Mouse (Mus musculus) CH12.LX (cell line): Measurements from ENCODE around the gene Cacna1s.
A peak's percentile ranks its signal among the peaks of the same experiment; 100 is the strongest.

Experiments
- CHD2 ChIP-seq: IDR thresholded peaks from 2 replicates; pipeline ENCODE4 v1.6.1; 2011; ENCODE audit warnings: low read length, improper control_type of control experiment
- CTCF ChIP-seq, 2 experiments: IDR thresholded peaks in 1 of 2; conservative IDR thresholded peaks in 1 of 2; 2 replicates each; pipeline ENCODE4 v1.5.1; 2011 to 2012; ENCODE audit warnings: low read depth in 2 of 2, low read length in 2 of 2, improper control_type of control experiment in 1 of 2, inconsistent platforms in 1 of 2, mild to moderate bottlenecking in 1 of 2, moderate library complexity in 1 of 2
- ELF1 ChIP-seq: IDR thresholded peaks from 2 replicates; pipeline ENCODE4 v1.6.1; 2014; ENCODE audit warnings: low read depth, mild to moderate bottlenecking, inconsistent platforms, low read length, improper control_type of control experiment
- HCFC1 ChIP-seq: IDR thresholded peaks from 2 replicates; pipeline ENCODE4 v1.6.1; 2012; ENCODE audit warnings: low read depth, mild to moderate bottlenecking, inconsistent platforms, low read length, improper control_type of control experiment
- JUN ChIP-seq: IDR thresholded peaks from 2 replicates; pipeline ENCODE4 v1.6.1; 2011; ENCODE audit warnings: low read depth, mild to moderate bottlenecking, low read length, improper control_type of control experiment, moderate library complexity; ENCODE audit not compliant: insufficient read depth
- POLR2A ChIP-seq: IDR thresholded peaks from 2 replicates; pipeline ENCODE4 v1.6.1; 2011; ENCODE audit warnings: low read depth, mild to moderate bottlenecking, improper control_type of control experiment, low read length
- RAD21 ChIP-seq: IDR thresholded peaks from 2 replicates; pipeline ENCODE4 v1.6.1; 2011; ENCODE audit warnings: low read depth, mild to moderate bottlenecking, low read length, improper control_type of control experiment, moderate library complexity
- RCOR1 ChIP-seq: conservative IDR thresholded peaks from 2 replicates; pipeline ENCODE4 v1.6.1; 2012; ENCODE audit warnings: low read depth, mild to moderate bottlenecking, inconsistent platforms, low read length, improper control_type of control experiment
- USF2 ChIP-seq: conservative IDR thresholded peaks from 2 replicates; pipeline ENCODE4 v1.6.1; 2011; ENCODE audit warnings: low read depth, low read length, improper control_type of control experiment
- ZC3H11A ChIP-seq: IDR thresholded peaks from 2 replicates; pipeline ENCODE4 v1.6.1; 2012; ENCODE audit warnings: low read depth, mild to moderate bottlenecking, inconsistent platforms, low read length, improper control_type of control experiment

DNA sequence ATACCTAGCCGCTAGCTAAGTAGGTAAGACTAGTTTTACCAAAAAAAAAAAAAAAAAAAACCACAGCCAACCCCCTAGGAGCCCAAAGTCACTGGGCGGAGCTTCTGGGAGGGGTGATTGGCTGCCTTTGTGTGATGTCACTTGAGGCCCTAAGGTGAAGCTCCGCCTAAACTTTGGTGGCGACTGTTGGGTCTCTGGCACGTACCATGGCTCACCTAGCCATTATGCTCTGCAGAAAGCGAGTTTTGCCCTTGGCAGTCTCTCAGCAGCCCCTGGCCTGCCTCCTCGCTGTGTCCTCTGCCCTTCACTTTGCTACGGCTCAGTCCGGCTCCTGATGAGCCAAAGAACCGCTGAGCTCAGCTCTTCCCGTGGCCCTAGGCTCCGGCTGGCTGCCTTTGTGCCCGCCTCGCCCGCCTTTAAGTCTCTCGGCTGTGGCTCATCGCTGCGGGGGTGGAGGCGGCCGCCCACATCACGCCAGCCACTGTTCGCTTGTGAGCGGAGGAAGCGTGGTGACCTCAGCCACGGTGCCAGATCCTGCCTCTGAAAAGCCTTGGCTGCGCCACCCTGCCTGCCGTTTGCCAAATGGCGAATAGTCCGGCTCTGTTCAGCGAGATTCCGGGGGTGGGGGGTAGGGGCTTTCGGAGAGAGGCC is 87.6 kb downstream of the Cacna1s start:
- no peak for TF ChIP-seq RAD21
- no peak for TF ChIP-seq ZC3H11A
- no peak for TF ChIP-seq USF2
- TF ChIP-seq POLR2A: peak; percentile 93
- no peak for TF ChIP-seq CTCF (conservative IDR thresholded peaks at IDR 0.05 in 1 of 2, IDR thresholded peaks at IDR 0.05 in 1 of 2; ENCODE audit: low read depth in 2 of 2, low read length in 2 of 2)
- peak; percentile 36; the same call in 1 of the 2 replicates for TF ChIP-seq HCFC1
- TF ChIP-seq RCOR1: no peak
- TF ChIP-seq JUN: no peak
- TF ChIP-seq CHD2: 0 out of 2 replicates have a peak, but pooled peaks have one; percentile 9
- TF ChIP-seq ELF1: no peak
